Mouse (Mus musculus) heart, postnatal 0 days (tissue): ENCODE measurements around the gene Dse.

Experiments used
- CTCF ChIP-seq: IDR thresholded peaks from 2 replicates; pipeline ENCODE4 v1.5.1; 2016; ENCODE audit warnings: antibody characterized with exemption, control low read depth, low read depth
- EP300 ChIP-seq: IDR thresholded peaks from 2 replicates; pipeline ENCODE4 v1.6.1; 2016; ENCODE audit warnings: antibody characterized with exemption, low read depth

DNA sequence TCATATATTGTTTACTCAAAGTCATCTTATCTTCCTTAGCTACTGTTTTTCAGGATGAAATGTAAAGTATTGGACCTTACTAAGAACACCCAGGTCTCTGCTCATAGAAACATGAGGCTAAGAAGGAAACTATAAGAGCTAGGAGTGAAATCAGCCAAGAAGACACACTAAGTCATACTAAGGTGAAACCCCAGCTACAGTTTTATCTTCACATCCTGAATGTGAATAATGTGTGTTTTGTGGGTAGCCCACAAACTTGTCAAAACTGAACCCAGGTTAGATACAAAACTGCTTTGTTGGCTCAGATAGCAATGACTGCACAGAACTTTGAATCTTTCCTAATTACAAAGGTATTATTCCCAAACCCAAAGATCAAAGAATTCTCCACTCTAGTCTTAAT, 89.7 kb downstream of the Dse start:
- no peak for TF ChIP-seq CTCF
- no peak for TF ChIP-seq EP300
